Mouse (Mus musculus) layer of hippocampus, postnatal 36 days (tissue): ENCODE data around the gene Fry. TPM values are rescaled to one million over a fixed set of nuclear protein-coding genes. Genes with fewer than 3 reads are reported as not detected.

Experiments
- DNase-seq, 2 experiments: peaks; one replicate each; pipeline ENCODE4 v3.0.0; 2022
- total RNA-seq, 2 experiments: library from RNA; stranded (reverse); gene quantifications; 2 replicates each; pipeline ENCODE4 v1.2.3; 2021

Gene Fry
- total RNA-seq, 2 experiments from 2014 or later = 197 to 227 TPM

GRCm38 (mm10) chr5:150340944-150341343, 222.5 kb downstream of the Fry start:
- no peak for DNase-seq

- DNase-seq = no peak
Observed at GRCm38 (mm10) chr5:150342139-150342538, 223.7 kb downstream of the Fry start.

GRCm38 (mm10) chr5:150345946-150346345, 227.5 kb downstream of the Fry start:
- no peak for DNase-seq

GRCm38 (mm10) chr5:150346378-150346777, 227.9 kb downstream of the Fry start:
- no peak for DNase-seq

GRCm38 (mm10) chr5:150347845-150348244, 229.4 kb downstream of the Fry start:
- no peak for DNase-seq

GRCm38 (mm10) chr5:150348302-150348701, 229.9 kb downstream of the Fry start:
- no peak for DNase-seq

GRCm38 (mm10) chr5:150351191-150351590, 232.7 kb downstream of the Fry start:
- no peak for DNase-seq

GRCm38 (mm10) chr5:150358671-150359070, 240.2 kb downstream of the Fry start:
- DNase-seq = no peak

- no peak for DNase-seq
Observed at GRCm38 (mm10) chr5:150362241-150362640, 243.8 kb downstream of the Fry start.

- no peak for DNase-seq
Observed at GRCm38 (mm10) chr5:150364621-150365020, 246.2 kb downstream of the Fry start.

- DNase-seq = no peak
Observed at GRCm38 (mm10) chr5:150367027-150367426, 248.6 kb downstream of the Fry start.

- no peak for DNase-seq
Observed at GRCm38 (mm10) chr5:150370291-150370690, 251.8 kb downstream of the Fry start.

- DNase-seq = no peak
Observed at GRCm38 (mm10) chr5:150370895-150371294, 252.4 kb downstream of the Fry start.

GRCm38 (mm10) chr5:150372956-150373355, 254.5 kb downstream of the Fry start:
- no peak for DNase-seq

- no peak for DNase-seq
Observed at GRCm38 (mm10) chr5:150374778-150375559, 256.5 kb downstream of the Fry start.

GRCm38 (mm10) chr5:150378586-150378985, 260.1 kb downstream of the Fry start:
- no peak for DNase-seq

GRCm38 (mm10) chr5:150380767-150381166, 262.3 kb downstream of the Fry start:
- no peak for DNase-seq

GRCm38 (mm10) chr5:150382411-150382810, 264.0 kb downstream of the Fry start:
- DNase-seq = no peak

- no peak for DNase-seq
Observed at GRCm38 (mm10) chr5:150384272-150385215, 266.1 kb downstream of the Fry start.

- DNase-seq = no peak
Observed at GRCm38 (mm10) chr5:150385224-150385623, 266.8 kb downstream of the Fry start.

- DNase-seq = no peak
Observed at GRCm38 (mm10) chr5:150388623-150389022, 270.2 kb downstream of the Fry start.

GRCm38 (mm10) chr5:150389589-150390377, 271.3 kb downstream of the Fry start:
- no peak for DNase-seq

- DNase-seq = no peak
Observed at GRCm38 (mm10) chr5:150390422-150390821, 272.0 kb downstream of the Fry start.
